Mouse (Mus musculus) adrenal gland (tissue): ENCODE data around the gene Mog.
"Not testable (repeated sequence)": the region's sequence is repeated elsewhere in the genome, so short reads cannot be mapped to it uniquely, and the experiment has no call there.

Experiments
- intact Hi-C: fragments of 180-260 bp; cut with DNase I; formaldehyde crosslinking; loops from one replicate; pipeline ENCODE4 v1.15.1; 2025

Gene Mog

GRCm38 (mm10) chr17:36997033-36997735 lies 26.0 kb downstream of the Mog start:
- intact Hi-C loops, result loop anchor here (2.0 to 5.0 kb wide), 3 partner anchors 50 to 100 kb away; partner anchors contain the start of genes Gabbr1 and Trim31

- intact Hi-C loops, result loop anchor here (5.0 kb wide), 2 partner anchors 52 to 98 kb away; partner anchors contain the start of genes Gabbr1 and Trim31
Observed at GRCm38 (mm10) chr17:36995448-36995847, 27.8 kb downstream of the Mog start.

GRCm38 (mm10) chr17:36994528-36994927 lies 28.7 kb downstream of the Mog start:
- intact Hi-C loops, result no loop called here

GRCm38 (mm10) chr17:36993770-36994325 lies 29.4 kb downstream of the Mog start:
- intact Hi-C loops, result no loop called here

- intact Hi-C loops, result no loop called here
Observed at GRCm38 (mm10) chr17:36992336-36993104, 30.7 kb downstream of the Mog start.

GRCm38 (mm10) chr17:36990630-36991029 lies 32.6 kb downstream of the Mog start:
- intact Hi-C loops, result not testable (repeated sequence)

GRCm38 (mm10) chr17:36989437-36989836 lies 33.8 kb downstream of the Mog start, which contains the start of gene H2-M5:
H2-M5 (minus strand) TSS chr17:36989537.
- intact Hi-C loops, result no loop called here

- intact Hi-C loops, result no loop called here
Observed at GRCm38 (mm10) chr17:36988475-36988874, 34.7 kb downstream of the Mog start.

GRCm38 (mm10) chr17:36982253-36983155 lies 40.7 kb downstream of the Mog start:
- intact Hi-C loops, result no loop called here

- intact Hi-C loops, result no loop called here
Observed at GRCm38 (mm10) chr17:36981845-36982244, 41.4 kb downstream of the Mog start.

GRCm38 (mm10) chr17:36981221-36981813 lies 41.9 kb downstream of the Mog start, which contains the start of gene 2410137M14Rik:
2410137M14Rik (minus strand) TSS chr17:36981237.
- intact Hi-C loops, result no loop called here

GRCm38 (mm10) chr17:36973271-36973787 lies 49.9 kb downstream of the Mog start:
- intact Hi-C loops, result no loop called here

- intact Hi-C loops, result no loop called here
Observed at GRCm38 (mm10) chr17:36972791-36973190, 50.4 kb downstream of the Mog start.

GRCm38 (mm10) chr17:36971172-36971850 lies 51.9 kb downstream of the Mog start:
- intact Hi-C loops, result no loop called here

GRCm38 (mm10) chr17:36970316-36970890 lies 52.8 kb downstream of the Mog start:
- intact Hi-C loops, result no loop called here

GRCm38 (mm10) chr17:36966875-36967274 lies 56.3 kb downstream of the Mog start:
- intact Hi-C loops, result no loop called here

GRCm38 (mm10) chr17:36961125-36961524 lies 62.1 kb downstream of the Mog start:
- intact Hi-C loops, result loop anchor here (5.0 kb wide), 2 partner anchors 41 to 44 kb away; partner anchors contain the start of gene Zfp57
